27 mouse cellular contexts compared by ENCODE assay signal in the genomic region with DNA sequence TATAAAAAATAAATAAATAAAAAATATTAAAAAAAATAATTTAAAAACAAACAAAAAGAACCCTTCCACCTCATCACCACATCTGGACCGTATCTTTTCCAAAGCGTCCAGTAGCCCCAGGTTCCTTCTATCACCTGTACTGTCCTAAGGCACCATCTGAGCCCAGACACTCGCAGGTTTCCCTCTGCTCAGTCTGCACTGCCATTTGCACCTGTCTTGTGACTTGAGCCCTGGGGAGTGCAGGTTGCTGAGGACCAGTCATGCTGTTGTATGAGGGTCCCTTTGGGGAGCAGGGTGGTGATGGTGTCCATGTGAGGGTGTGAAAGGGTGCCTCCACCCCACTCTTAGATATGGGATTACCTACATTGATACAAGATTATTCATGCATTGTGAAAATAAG. TPM values are rescaled to one million over a fixed set of nuclear protein-coding genes. Genes with fewer than 3 reads are reported as not detected.
"Had no signal": no experiment of that assay in that cellular context is flagged by ENCODE, and none has a peak within 500 bp of the region (broad histone marks: within the 10 kb centered on the region; RNA-seq: fewer than 3 reads in every experiment).

No protein-coding gene starts in this region.

- DNase-seq: gastrocnemius, adult 2 months; gastrocnemius, postnatal 10 days; gastrocnemius, postnatal 25 days; heart, adult 2 months; heart, postnatal 14 days; heart, postnatal 36 days; kidney, adult 18-20 months; kidney, adult 8-10 months; kidney, postnatal 25 days; kidney, postnatal 4 days; liver; liver, embryonic 13.5 days had no signal

- H3K27ac ChIP-seq: gastrocnemius, adult 2 months; heart, adult 2 months; heart, embryonic 13.5 days; heart, embryonic 15.5 days; hindbrain, embryonic 10.5 days; hindbrain, embryonic 14.5 days; intestine, embryonic 15.5 days; layer of hippocampus, adult 2 months; left cerebral cortex, adult 2 months; limb, embryonic 10.5 days; limb, embryonic 12.5 days; liver, embryonic 13.5 days; liver, embryonic 15.5 days had no signal

- H3K4me2 ChIP-seq: heart, embryonic 11.5 days; heart, embryonic 13.5 days; heart, embryonic 15.5 days; hindbrain, embryonic 14.5 days; intestine, embryonic 15.5 days; limb, embryonic 12.5 days; liver, embryonic 11.5 days; liver, embryonic 13.5 days; liver, embryonic 15.5 days had no signal

- H3K27me3 ChIP-seq: heart, embryonic 13.5 days; heart, embryonic 15.5 days; intestine, embryonic 15.5 days; limb, embryonic 12.5 days; liver, embryonic 13.5 days; liver, embryonic 15.5 days had no signal

- H3K9ac ChIP-seq: heart, embryonic 13.5 days; heart, embryonic 15.5 days; hindbrain, embryonic 14.5 days; intestine, embryonic 15.5 days; limb, embryonic 12.5 days; liver, embryonic 13.5 days; liver, embryonic 15.5 days had no signal

- H3K4me3 ChIP-seq: gastrocnemius, adult 2 months; heart, adult 2 months; heart, embryonic 13.5 days; heart, embryonic 15.5 days; hindbrain, embryonic 10.5 days; intestine, embryonic 15.5 days; layer of hippocampus, adult 2 months; left cerebral cortex, adult 2 months; limb, embryonic 10.5 days; limb, embryonic 12.5 days; liver, embryonic 13.5 days; liver, embryonic 15.5 days had no signal

- H3K36me3 ChIP-seq: liver, embryonic 15.5 days had no signal

- H3K4me1 ChIP-seq: heart, embryonic 13.5 days; heart, embryonic 15.5 days; hindbrain, embryonic 10.5 days; intestine, embryonic 15.5 days; limb, embryonic 10.5 days; limb, embryonic 12.5 days; liver, embryonic 13.5 days; liver, embryonic 15.5 days had no signal

- ATAC-seq: inflammation-experienced regulatory T-cells, adult 6 months; intestine, embryonic 15.5 days; intestine, postnatal 0 days had no signal

- H3K9me3 ChIP-seq: heart, embryonic 13.5 days; heart, embryonic 15.5 days; hindbrain, embryonic 10.5 days; intestine, embryonic 15.5 days; limb, embryonic 10.5 days; limb, embryonic 12.5 days; liver, embryonic 13.5 days; liver, embryonic 15.5 days had no signal

RNA-seq across cellular contexts. Expression of a gene that starts 31.0 kb away (rescaled TPM):
- total RNA-seq: granulocyte monocyte progenitor cell, adult 5-6 weeks had no signal
